Mouse (Mus musculus) embryonic fibroblast, embryonic 13.5 days (primary cell): ENCODE data around the gene Foxn3.

Experiments
- CTCF ChIP-seq: IDR thresholded peaks from 2 replicates; pipeline ENCODE4 v1.5.1; 2011; ENCODE audit warnings: mild to moderate bottlenecking, control low read depth, low read length, moderate library complexity, borderline replicate concordance; ENCODE audit not compliant: insufficient read depth
- POLR2A ChIP-seq: IDR thresholded peaks from 2 replicates; pipeline ENCODE4 v1.6.1; 2011; ENCODE audit warnings: low read depth, mild to moderate bottlenecking, control low read depth, low read length, moderate library complexity

GRCm38 (mm10) chr12:99360958-99361751 is 202.2 kb downstream of the Foxn3 start:
- no peak for TF ChIP-seq CTCF
- no peak for TF ChIP-seq POLR2A
